Mouse (Mus musculus): ENCODE results near the gene Srek1ip1. TPM values are rescaled to one million over a fixed set of nuclear protein-coding genes. Genes with fewer than 3 reads are reported as not detected.
A peak's percentile ranks its signal among the peaks of the same experiment; 100 is the strongest.

The Srek1ip1 gene
- polyA plus RNA-seq, 2 experiments = 7.3 to 8.0 TPM

- TF ChIP-seq CTCF (IDR thresholded peaks at IDR 0.05; ENCODE audit: low read depth) (no peak), EP300 (IDR thresholded peaks at IDR 0.05; ENCODE audit: low read depth) (peak; percentile 21; the same call in 1 of the 2 replicates)
- DNase-seq (ENCODE audit: low read depth in 3 of 3, low spot score in 3 of 3) (peak in 1 of 3 experiments; percentile 6), ATAC-seq (ENCODE audit: insufficient read depth) (no peak)
- Histone ChIP-seq H3K4me1 (replicated peaks; ENCODE audit: control insufficient read depth in 2 of 2, insufficient read depth in 2 of 2, low read length in 1 of 2) (peaks cover 7 to 9% of the 10 kb centered on the region in 2 experiments), H3K4me3 (ENCODE audit: insufficient read depth in 1 of 2, low read depth in 2 of 2, low read length in 2 of 2) (peak overlapping the region; percentile 83 to 86), H3K9ac (replicated peaks) (peak overlapping the region; percentile 78), H3K36me3 (replicated peaks; ENCODE audit: control insufficient read depth, insufficient read depth, low read depth) (no peaks in the 10 kb centered on the region), H3K9me3 (ENCODE audit: control insufficient read depth, low read length) (no peaks in the 10 kb centered on the region), H3K27ac (peak overlapping the region; percentile 28), H3K27me3 (ENCODE audit: control insufficient read depth, insufficient read depth, low read length) (no peaks in the 10 kb centered on the region), H3K4me2 (ENCODE audit: low read depth) (peak overlapping the region; percentile 86)
- 20% methylated on average over 12 of the region's 12 CpGs for WGBS (ENCODE audit: insufficient replicate concordance)
These were observed 25.4 kb downstream of the Srek1ip1 start for GRCm38 (mm10) chr13:104817696-104818095.

GRCm38 (mm10) chr13:104821192-104821591 lies 28.9 kb downstream of the Srek1ip1 start:
- Histone ChIP-seq H3K4me3 (ENCODE audit: insufficient read depth in 1 of 2, low read depth in 2 of 2, low read length in 2 of 2) (no peak overlapping the region), H3K27ac (no peak overlapping the region), H3K4me1 (replicated peaks; ENCODE audit: control insufficient read depth in 2 of 2, insufficient read depth in 2 of 2, low read length in 1 of 2) (peaks cover 4 to 11% of the 10 kb centered on the region in 2 experiments), H3K36me3 (replicated peaks; ENCODE audit: control insufficient read depth, insufficient read depth, low read depth) (no peaks in the 10 kb centered on the region), H3K9ac (replicated peaks) (no peak overlapping the region), H3K4me2 (ENCODE audit: low read depth) (no peak overlapping the region), H3K27me3 (ENCODE audit: control insufficient read depth, insufficient read depth, low read length) (no peaks in the 10 kb centered on the region), H3K9me3 (ENCODE audit: control insufficient read depth, low read length) (no peaks in the 10 kb centered on the region)
- TF ChIP-seq EP300 (IDR thresholded peaks at IDR 0.05; ENCODE audit: low read depth) (no peak), CTCF (IDR thresholded peaks at IDR 0.05; ENCODE audit: low read depth) (no peak)
- DNase-seq (ENCODE audit: low read depth in 3 of 3, low spot score in 3 of 3) (no peak), ATAC-seq (ENCODE audit: insufficient read depth) (no peak)

GRCm38 (mm10) chr13:104821908-104822307 lies 29.6 kb downstream of the Srek1ip1 start:
- Histone ChIP-seq H3K9ac (replicated peaks) (no peak overlapping the region), H3K36me3 (replicated peaks; ENCODE audit: control insufficient read depth, insufficient read depth, low read depth) (peaks cover under 1% of the 10 kb centered on the region; the same call in 1 of the 2 replicates), H3K27me3 (ENCODE audit: control insufficient read depth, insufficient read depth, low read length) (no peaks in the 10 kb centered on the region), H3K4me3 (ENCODE audit: insufficient read depth in 1 of 2, low read depth in 2 of 2, low read length in 2 of 2) (no peak overlapping the region), H3K4me2 (ENCODE audit: low read depth) (no peak overlapping the region), H3K27ac (no peak overlapping the region), H3K9me3 (ENCODE audit: control insufficient read depth, low read length) (no peaks in the 10 kb centered on the region), H3K4me1 (replicated peaks; ENCODE audit: control insufficient read depth in 2 of 2, insufficient read depth in 2 of 2, low read length in 1 of 2) (peaks cover 4 to 11% of the 10 kb centered on the region in 2 experiments; a peak in 3 of 4 replicates)
- TF ChIP-seq CTCF (IDR thresholded peaks at IDR 0.05; ENCODE audit: low read depth) (no peak), EP300 (IDR thresholded peaks at IDR 0.05; ENCODE audit: low read depth) (no peak)
- no peak for DNase-seq (ENCODE audit: low read depth in 3 of 3, low spot score in 3 of 3)
- no peak for ATAC-seq (ENCODE audit: insufficient read depth)
- 73% methylated on average over 1 of the region's 1 CpGs for WGBS (ENCODE audit: insufficient replicate concordance)

GRCm38 (mm10) chr13:104822411-104822838 lies 30.1 kb downstream of the Srek1ip1 start:
- no peak overlapping the region for H3K9ac ChIP-seq (replicated peaks)
- no peak overlapping the region for H3K4me3 ChIP-seq (ENCODE audit: insufficient read depth in 1 of 2, low read depth in 2 of 2, low read length in 2 of 2)
- ATAC-seq (ENCODE audit: insufficient read depth) (no peak), DNase-seq (ENCODE audit: low read depth in 3 of 3, low spot score in 3 of 3) (no peak)
- no peak for TF ChIP-seq EP300 (IDR thresholded peaks at IDR 0.05; ENCODE audit: low read depth)
- no peak for TF ChIP-seq CTCF (IDR thresholded peaks at IDR 0.05; ENCODE audit: low read depth)
- H3K27ac ChIP-seq = no peak overlapping the region
- no peaks in the 10 kb centered on the region for H3K9me3 ChIP-seq (ENCODE audit: control insufficient read depth, low read length)
- peaks cover 4% of the 10 kb centered on the region; the same call in 1 of the 2 replicates for H3K36me3 ChIP-seq (replicated peaks; ENCODE audit: control insufficient read depth, insufficient read depth, low read depth)
- H3K27me3 ChIP-seq (ENCODE audit: control insufficient read depth, insufficient read depth, low read length) = no peaks in the 10 kb centered on the region
- H3K4me1 ChIP-seq (replicated peaks; ENCODE audit: control insufficient read depth in 2 of 2, insufficient read depth in 2 of 2, low read length in 1 of 2) = peaks cover 4 to 11% of the 10 kb centered on the region in 2 experiments; a peak in 3 of 4 replicates
- H3K4me2 ChIP-seq (ENCODE audit: low read depth) = no peak overlapping the region
- WGBS (ENCODE audit: insufficient replicate concordance) = 36% methylated on average over 8 of the region's 8 CpGs

- Histone ChIP-seq H3K27me3 (ENCODE audit: control insufficient read depth, insufficient read depth, low read length) (no peaks in the 10 kb centered on the region), H3K27ac (no peak overlapping the region), H3K4me2 (ENCODE audit: low read depth) (no peak overlapping the region), H3K9me3 (ENCODE audit: control insufficient read depth, low read length) (no peaks in the 10 kb centered on the region), H3K4me3 (ENCODE audit: insufficient read depth in 1 of 2, low read depth in 2 of 2, low read length in 2 of 2) (no peak overlapping the region), H3K4me1 (replicated peaks; ENCODE audit: control insufficient read depth in 2 of 2, insufficient read depth in 2 of 2, low read length in 1 of 2) (peaks cover 0 to 6% of the 10 kb centered on the region in 2 experiments; a peak in 3 of 4 replicates), H3K36me3 (replicated peaks; ENCODE audit: control insufficient read depth, insufficient read depth, low read depth) (peaks cover 10% of the 10 kb centered on the region), H3K9ac (replicated peaks) (no peak overlapping the region)
- DNase-seq (ENCODE audit: low read depth in 3 of 3, low spot score in 3 of 3) (peak in 1 of 3 experiments; percentile 37), ATAC-seq (ENCODE audit: insufficient read depth) (peak; percentile 19; the same call in 1 of the 2 replicates)
- TF ChIP-seq CTCF (IDR thresholded peaks at IDR 0.05; ENCODE audit: low read depth) (no peak), EP300 (IDR thresholded peaks at IDR 0.05; ENCODE audit: low read depth) (no peak)
- 37% methylated on average over 2 of the region's 2 CpGs for WGBS (ENCODE audit: insufficient replicate concordance)
These were observed 33.2 kb downstream of the Srek1ip1 start for GRCm38 (mm10) chr13:104825470-104825869.

All from liver, embryonic 14.5 days (tissue).